Mouse (Mus musculus) liver, adult 2 months (tissue): ENCODE measurements around the gene Actr3.

Experiments used
- CTCF ChIP-seq: fragments of 200-500 bp; IDR thresholded peaks from 2 replicates; pipeline ENCODE4 v1.5.1; 2011; ENCODE audit warnings: low read depth, low read length, control low read depth
- POLR2A ChIP-seq: fragments of 200-500 bp; IDR thresholded peaks from 2 replicates; pipeline ENCODE4 v1.6.1; 2011; ENCODE audit warnings: low read length, control low read depth; ENCODE audit not compliant: insufficient read depth; ENCODE audit errors: extremely low read depth

GRCm38 (mm10) chr1:125419906-125420305 is 15.6 kb downstream of the Actr3 start:
- TF ChIP-seq POLR2A (no peak), CTCF (no peak)
